Mouse (Mus musculus) skeletal muscle tissue, adult 2 months (tissue): ENCODE measurements around the gene Nsl1.

Experiments
- DNase-seq: peaks from one replicate; pipeline ENCODE4 v3.0.0-alpha.2; 2012; ENCODE audit warnings: low read depth, low spot score

Nsl1 gene

GRCm38 (mm10) chr1:191054870-191055532 lies 7.8 kb upstream of the Nsl1 start:
- DNase-seq = no peak

GRCm38 (mm10) chr1:191055533-191055873 lies 7.3 kb upstream of the Nsl1 start:
- DNase-seq = no peak

GRCm38 (mm10) chr1:191057461-191057860 lies 5.4 kb upstream of the Nsl1 start:
- no peak for DNase-seq

- DNase-seq = no peak
These were observed 501 bp upstream of the Nsl1 start for GRCm38 (mm10) chr1:191062241-191062780.

- no peak for DNase-seq
These were observed 888 bp downstream of the Nsl1 start for GRCm38 (mm10) chr1:191063700-191064099.

GRCm38 (mm10) chr1:191064535-191064934 lies 1.7 kb downstream of the Nsl1 start:
- DNase-seq = no peak

- no peak for DNase-seq
These were observed 2.4 kb downstream of the Nsl1 start for GRCm38 (mm10) chr1:191065188-191065587.

- DNase-seq = no peak
These were observed 5.6 kb downstream of the Nsl1 start for GRCm38 (mm10) chr1:191068377-191068776.

GRCm38 (mm10) chr1:191070259-191070658 lies 7.4 kb downstream of the Nsl1 start:
- DNase-seq = no peak

GRCm38 (mm10) chr1:191071613-191072012 lies 8.8 kb downstream of the Nsl1 start:
- no peak for DNase-seq

GRCm38 (mm10) chr1:191072329-191072913 lies 9.6 kb downstream of the Nsl1 start:
- no peak for DNase-seq

- peak; percentile 62 for DNase-seq
These were observed 10.2 kb downstream of the Nsl1 start for GRCm38 (mm10) chr1:191073001-191073400.

GRCm38 (mm10) chr1:191073486-191073885 lies 10.7 kb downstream of the Nsl1 start:
- DNase-seq = no peak

- DNase-seq = peak; percentile 58
These were observed 12.5 kb downstream of the Nsl1 start for GRCm38 (mm10) chr1:191075199-191075883.

GRCm38 (mm10) chr1:191083230-191083629 lies 20.4 kb downstream of the Nsl1 start:
- DNase-seq = no peak

GRCm38 (mm10) chr1:191084951-191085559 lies 22.2 kb downstream of the Nsl1 start:
- DNase-seq = no peak

GRCm38 (mm10) chr1:191085597-191085996 lies 22.8 kb downstream of the Nsl1 start:
- DNase-seq = no peak

- DNase-seq = no peak
These were observed 23.6 kb downstream of the Nsl1 start for GRCm38 (mm10) chr1:191086304-191086878.

GRCm38 (mm10) chr1:191086960-191087359 lies 24.1 kb downstream of the Nsl1 start:
- DNase-seq = no peak

GRCm38 (mm10) chr1:191087955-191088354 lies 25.1 kb downstream of the Nsl1 start:
- DNase-seq = no peak

GRCm38 (mm10) chr1:191089355-191089754 lies 26.5 kb downstream of the Nsl1 start:
- DNase-seq = no peak

- no peak for DNase-seq
These were observed 29.2 kb downstream of the Nsl1 start for GRCm38 (mm10) chr1:191092050-191092449.
